Mouse (Mus musculus): ENCODE measurements at regions not wholly inside any gene's neighbourhood (a gene's known extent, or its start where the extent isn't known, plus 50 kb on each side); places are given as distances from the start of the nearest gene placed in this dataset.

- Histone ChIP-seq H3K9ac (no peak overlapping the region), H3K4me1 (replicated peaks) (peaks cover 15% of the 10 kb centered on the region; the same call in 1 of the 2 replicates), H3K4me2 (no peak overlapping the region), H3K9me3 (no peaks in the 10 kb centered on the region), H3K27ac (replicated peaks) (no peak overlapping the region), H3K4me3 (no peak overlapping the region), H3K36me3 (no peaks in the 10 kb centered on the region), H3K27me3 (peaks cover 14% of the 10 kb centered on the region; the same call in 1 of the 2 replicates)
- 14% methylated on average over 4 of the region's 4 CpGs for WGBS
- ATAC-seq (ENCODE audit: low read depth): peak; percentile 93
These were observed 57.7 kb upstream of the Nr2f2 start for GRCm38 (mm10) chr7:70424231-70424620.

DNA sequence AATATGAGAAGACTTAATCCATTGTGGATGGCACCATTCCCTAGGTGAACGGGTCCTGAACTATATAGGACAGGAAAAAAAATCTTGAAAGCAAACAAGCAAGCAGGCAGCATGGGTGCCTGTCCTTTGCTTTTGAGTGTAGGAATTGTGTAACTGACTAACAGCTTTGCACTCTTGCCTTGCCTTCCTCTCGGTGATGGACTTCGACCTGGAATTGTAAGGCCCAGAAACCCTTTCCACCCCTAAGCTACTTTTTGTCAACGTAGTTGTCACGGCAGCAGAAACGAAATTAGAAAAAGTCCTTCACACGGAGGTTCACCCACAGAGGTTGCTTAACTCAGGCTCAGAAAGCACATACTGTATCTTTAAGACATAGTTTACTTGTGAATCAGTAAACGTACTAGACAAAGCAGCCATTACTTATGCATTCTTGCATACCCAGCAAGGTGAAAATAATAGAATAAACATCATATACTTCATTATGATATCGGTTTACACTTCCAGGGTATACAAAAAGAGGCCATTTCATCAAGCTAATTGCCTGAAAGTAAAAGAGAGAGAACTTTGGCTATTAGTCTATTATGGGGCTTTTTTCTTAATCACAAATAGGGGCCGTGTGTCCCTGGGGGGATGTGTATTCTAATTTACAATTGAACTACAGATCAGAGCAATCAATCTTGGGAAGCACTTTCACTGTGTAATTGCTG lies 57.1 kb upstream of the Nr2f2 start:
- peak; percentile 40; the same call in 1 of the 2 replicates for ATAC-seq (ENCODE audit: low read depth)
- Histone ChIP-seq H3K27ac (replicated peaks) (no peak overlapping the region), H3K36me3 (no peaks in the 10 kb centered on the region), H3K4me3 (no peak overlapping the region), H3K4me1 (replicated peaks) (peaks cover 15% of the 10 kb centered on the region; the same call in 1 of the 2 replicates), H3K9me3 (no peaks in the 10 kb centered on the region), H3K27me3 (peaks cover 14% of the 10 kb centered on the region; the same call in 1 of the 2 replicates), H3K9ac (no peak overlapping the region), H3K4me2 (no peak overlapping the region)
- 50% methylated on average over 10 of the region's 10 CpGs for WGBS

DNA sequence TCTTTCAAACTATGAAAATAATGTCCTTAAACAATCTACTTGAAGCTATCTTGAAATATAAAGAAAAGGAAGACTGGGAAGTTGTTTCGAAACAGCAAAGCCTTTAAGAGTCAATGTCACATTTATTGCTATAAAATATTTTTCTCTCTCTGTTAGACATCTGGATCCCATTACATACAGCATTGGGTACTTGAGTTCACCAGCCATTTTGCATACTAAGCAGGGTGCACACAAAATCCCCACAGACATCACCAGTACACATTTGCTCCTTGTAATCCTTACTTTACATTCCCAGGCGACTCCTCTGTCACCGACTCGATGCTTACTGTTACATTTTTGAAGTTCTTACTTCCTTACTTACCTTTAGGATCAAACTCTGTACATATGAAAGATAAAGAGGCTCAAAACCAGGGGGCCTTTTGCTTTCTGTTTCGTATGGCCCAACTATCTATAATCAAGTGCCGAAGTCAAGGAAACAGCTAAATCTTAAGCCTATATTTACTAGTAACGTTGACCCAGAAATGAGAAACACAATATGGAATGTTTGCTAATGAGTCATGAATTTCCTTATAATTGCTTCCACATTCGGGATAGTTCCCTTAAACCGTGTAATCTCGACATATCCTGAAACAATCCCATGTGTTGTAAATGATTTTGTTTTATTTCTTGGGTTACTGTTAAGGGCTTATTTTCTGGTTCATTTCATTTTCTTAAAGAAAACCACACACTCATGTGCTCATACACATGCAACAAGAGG lies 49.8 kb upstream of the Nr2f2 start:
- Histone ChIP-seq H3K9me3 (no peaks in the 10 kb centered on the region), H3K36me3 (no peaks in the 10 kb centered on the region), H3K4me2 (no peak overlapping the region), H3K27ac (replicated peaks) (no peak overlapping the region), H3K4me3 (no peak overlapping the region), H3K27me3 (0 out of 2 replicates have a peak, but pooled peaks cover 6% of the 10 kb centered on the region), H3K4me1 (replicated peaks) (no peaks in the 10 kb centered on the region), H3K9ac (no peak overlapping the region)
- WGBS: 75% methylated on average over 10 of the region's 10 CpGs
- no peak for ATAC-seq (ENCODE audit: low read depth)
